Mouse (Mus musculus): Measurements from ENCODE around the gene Lamb2.

- TF ChIP-seq CTCF (conservative IDR thresholded peaks at IDR 0.05; ENCODE audit: low read length) (no peak), POU5F1 (IDR thresholded peaks at IDR 0.05; ENCODE audit: borderline replicate concordance, low read length) (no peak), NANOG (IDR thresholded peaks at IDR 0.05; ENCODE audit: borderline replicate concordance, low read length) (no peak)
These were observed 42.1 kb downstream of the Lamb2 start for GRCm38 (mm10) chr9:108521604-108522003.
